Mouse (Mus musculus) stomach, postnatal 0 days (tissue): ENCODE results near the gene Gm10309.

ENCODE experiments used
- CTCF ChIP-seq: IDR thresholded peaks from 2 replicates; pipeline ENCODE4 v1.5.1; 2016; ENCODE audit warnings: antibody characterized with exemption, low read depth, mild to moderate bottlenecking, moderate library complexity
- EP300 ChIP-seq: optimal IDR thresholded peaks from 2 replicates; pipeline ENCODE3; 2016; ENCODE audit warnings: antibody characterized with exemption

DNA sequence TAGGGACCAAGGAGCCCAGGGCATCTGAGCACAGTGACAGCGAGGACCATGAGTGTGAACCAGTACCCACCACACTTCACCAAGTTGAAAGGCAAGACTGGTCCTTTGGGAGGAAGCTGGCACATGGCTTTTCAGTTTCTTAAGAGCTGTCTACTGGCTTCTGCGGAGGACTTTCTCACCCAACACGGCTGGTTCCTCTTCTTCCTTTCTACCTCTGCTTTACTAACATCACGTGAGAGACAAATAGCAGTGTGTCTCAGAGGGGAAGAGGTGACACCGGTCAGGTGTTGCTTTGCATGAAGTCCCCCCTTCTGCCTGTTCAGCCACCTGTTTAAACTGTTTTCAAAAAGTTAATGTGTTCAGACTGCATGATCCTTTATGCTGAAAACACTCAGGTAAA, 22.3 kb upstream of the Gm10309 start:
- no peak for TF ChIP-seq CTCF
- no peak for TF ChIP-seq EP300
